8 mouse cellular contexts compared by ENCODE assay signal in genomic region chr19:21778147-21778917, GRCm38 (mm10). TPM values are rescaled to one million over a fixed set of nuclear protein-coding genes. Genes with fewer than 3 reads are reported as not detected.
DNase-seq lines count a peak whose midpoint lies in the region; ATAC-seq and TF ChIP-seq lines count a peak whose summit lies in the region.

TSS of gene Cemip2 (plus strand) at chr19:21778342.

- H3K27ac ChIP-seq in embryonic facial prominence, embryonic 10.5 days (replicated peaks): peak within 1 kb of the TSS; percentile 98
- peak within 1 kb of the TSS; percentile 90 for H3K27ac ChIP-seq in intestine, postnatal 0 days (ENCODE audit: low read depth, low read length)
- peak within 1 kb of the TSS; percentile 86 for H3K27ac ChIP-seq in midbrain, embryonic 11.5 days (ENCODE audit: low read depth, low read length)

- peak within 1 kb of the TSS; percentile 94 for H3K4me2 ChIP-seq in intestine, postnatal 0 days (replicated peaks; ENCODE audit: low read depth)
- peak within 1 kb of the TSS; percentile 74 for H3K4me2 ChIP-seq in midbrain, embryonic 11.5 days

- peak; percentile 79 for ATAC-seq in granulocyte monocyte progenitor cell, adult 5-6 weeks (replicated peaks; ENCODE audit: poor library complexity, severe bottlenecking)
- peak; percentile 94 for ATAC-seq in intestine, postnatal 0 days
- ATAC-seq in midbrain, embryonic 11.5 days (ENCODE audit: low FRiP score): peak; percentile 96

- peak within 1 kb of the TSS; percentile 78 for H3K9ac ChIP-seq in intestine, postnatal 0 days (ENCODE audit: low read depth, low read length)
- peak within 1 kb of the TSS; percentile 93 for H3K9ac ChIP-seq in midbrain, embryonic 11.5 days (ENCODE audit: low read length)

- H3K27me3 ChIP-seq in embryonic facial prominence, embryonic 10.5 days (replicated peaks; ENCODE audit: low read depth, poor library complexity, severe bottlenecking): no peaks in the 10 kb centered on the region
- H3K27me3 ChIP-seq in intestine, postnatal 0 days (replicated peaks; ENCODE audit: control insufficient read depth, insufficient read depth, low read length): no peaks in the 10 kb centered on the region
- no peaks in the 10 kb centered on the region for H3K27me3 ChIP-seq in midbrain, embryonic 11.5 days (ENCODE audit: control insufficient read depth, insufficient read depth, low read length)

- peak; percentile 99 for DNase-seq in adrenal gland, postnatal 14 days
- peak; percentile 98 for DNase-seq in embryonic facial prominence, embryonic 10.5 days (ENCODE audit: low spot score)
- peak; percentile 99 for DNase-seq in left cerebral cortex, postnatal 4 days
- peak; percentile 100 for DNase-seq in midbrain, embryonic 11.5 days (ENCODE audit: low spot score, missing footprints)
- DNase-seq in right cerebral cortex, postnatal 4 days: peak; percentile 97
- peak; percentile 96 for DNase-seq in yolk sac, embryonic 10.5 days (ENCODE audit: low spot score)

- H3K4me1 ChIP-seq in embryonic facial prominence, embryonic 10.5 days: peaks cover 54% of the 10 kb centered on the region
- no peaks in the 10 kb centered on the region; the same call in 1 of the 2 replicates for H3K4me1 ChIP-seq in intestine, postnatal 0 days (replicated peaks; ENCODE audit: control insufficient read depth, insufficient read depth, low read length)
- H3K4me1 ChIP-seq in midbrain, embryonic 11.5 days (ENCODE audit: control insufficient read depth, insufficient read depth, low read length): peaks cover 34% of the 10 kb centered on the region

- no peaks in the 10 kb centered on the region for H3K9me3 ChIP-seq in embryonic facial prominence, embryonic 10.5 days
- no peaks in the 10 kb centered on the region for H3K9me3 ChIP-seq in intestine, postnatal 0 days (ENCODE audit: control insufficient read depth)
- H3K9me3 ChIP-seq in midbrain, embryonic 11.5 days (ENCODE audit: control insufficient read depth, low read length): no peaks in the 10 kb centered on the region

- H3K4me3 ChIP-seq in embryonic facial prominence, embryonic 10.5 days: peak within 1 kb of the TSS; percentile 91
- H3K4me3 ChIP-seq in intestine, postnatal 0 days (ENCODE audit: low read depth, low read length): peak within 1 kb of the TSS; percentile 89
- peak within 1 kb of the TSS; percentile 79 for H3K4me3 ChIP-seq in midbrain, embryonic 11.5 days (ENCODE audit: low read depth, low read length)

- under 1% methylated on average over 74 of the region's 75 CpGs for WGBS in embryonic facial prominence, embryonic 10.5 days
- under 1% methylated on average over 69 of the region's 75 CpGs for WGBS in intestine, postnatal 0 days
- WGBS in midbrain, embryonic 11.5 days: under 1% methylated on average over 72 of the region's 75 CpGs

- TF ChIP-seq CTCF in intestine, postnatal 0 days (IDR thresholded peaks at IDR 0.05; ENCODE audit: low read depth): peak; percentile 82

- H3K36me3 ChIP-seq in embryonic facial prominence, embryonic 10.5 days (replicated peaks): no peaks in the 10 kb centered on the region
- H3K36me3 ChIP-seq in intestine, postnatal 0 days (ENCODE audit: control insufficient read depth, insufficient read depth): no peaks in the 10 kb centered on the region
- no peaks in the 10 kb centered on the region for H3K36me3 ChIP-seq in midbrain, embryonic 11.5 days (ENCODE audit: control insufficient read depth, insufficient read depth, low read length)

- intact Hi-C loops in left cerebral cortex, postnatal 4 days (cut with DNase I): no loop called here

RNA-seq across cellular contexts. Expression of gene Cemip2, which starts in this region (rescaled TPM):
- total RNA-seq in adrenal gland, postnatal 14 days (2021): 25.3 and 26.3 TPM in 2 replicates
- 61.4 and 71.0 TPM in 2 replicates for polyA plus RNA-seq in embryonic facial prominence, embryonic 10.5 days (2016; fragmentation: Nextera tagmentation; extraction: Ambion mirVana)
- total RNA-seq in granulocyte monocyte progenitor cell, adult 5-6 weeks (2014; fragmentation: Nextera tagmentation): 10.1 and 13.9 TPM in 2 replicates
- 24.0 and 24.5 TPM in 2 replicates for total RNA-seq in granulocyte monocyte progenitor cell, adult 5-6 weeks (2017)
- polyA plus RNA-seq in intestine, postnatal 0 days (2015; fragmentation: Nextera tagmentation; extraction: Ambion mirVana): 3.3 and 4.1 TPM in 2 replicates
- 10 to 100 TPM; 27.9 to 28.3 TPM for total RNA-seq in left cerebral cortex, postnatal 4 days (2021)
- polyA plus RNA-seq in midbrain, embryonic 11.5 days (2014; fragmentation: Nextera tagmentation; extraction: Ambion mirVana): 83.7 and 86.7 TPM in 2 replicates

Comparison
In these comparisons a context has a peak if more than half of its experiments do, and no peak if none do; other contexts are left out.
1. Peak in every context shown above with its lines: DNase-seq, ATAC-seq, H3K4me3 ChIP-seq and H3K27ac ChIP-seq.
2. RNA of gene Cemip2 (polyA plus RNA-seq): 83.7 to 86.7 TPM in midbrain, embryonic 11.5 days and 61.4 to 71.0 TPM in embryonic facial prominence, embryonic 10.5 days; 3.3 to 4.1 TPM in intestine, postnatal 0 days; every median in the first group is over 10 times any median in the second.